In the genomic region with DNA sequence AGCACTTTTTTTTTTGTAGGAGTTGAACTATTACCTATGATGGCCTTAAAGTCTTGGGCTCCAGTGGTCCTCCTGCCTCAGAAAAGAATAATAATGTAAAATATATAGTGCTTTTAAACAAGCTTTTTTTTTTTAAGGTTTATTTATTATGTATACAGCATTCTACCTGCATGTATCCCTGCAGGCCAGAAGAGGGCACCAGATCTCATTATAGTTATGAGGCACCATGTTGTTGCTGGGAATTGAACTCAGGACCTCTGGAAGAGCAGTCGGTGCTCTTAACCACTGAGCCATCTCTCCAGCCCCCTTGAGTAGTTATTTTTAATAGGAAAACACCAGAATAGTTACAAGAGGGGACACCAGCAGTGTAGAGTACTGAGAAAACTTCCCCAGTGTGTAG, we compare ENCODE assay signal across 13 mouse cellular contexts. TPM values are rescaled to one million over a fixed set of nuclear protein-coding genes. Genes with fewer than 3 reads are reported as not detected.
DNase-seq lines count a peak whose midpoint lies in the region; ATAC-seq and TF ChIP-seq lines count a peak whose summit lies in the region.
"Had no signal": no experiment of that assay in that cellular context is flagged by ENCODE, and none has a peak within 500 bp of the region (broad histone marks: within the 10 kb centered on the region; RNA-seq: fewer than 3 reads in every experiment).

No protein-coding gene starts in this region.

- no peak overlapping the region for H3K4me2 ChIP-seq in intestine, postnatal 0 days (replicated peaks; ENCODE audit: low read depth)
- H3K4me2 ChIP-seq in intestine, embryonic 16.5 days (ENCODE audit: low read depth, low read length), result no peak overlapping the region
- H3K4me2 ChIP-seq in hindbrain, embryonic 12.5 days (replicated peaks), result no peak overlapping the region
- H3K4me2 ChIP-seq in stomach, postnatal 0 days (replicated peaks; ENCODE audit: low read depth), result no peak overlapping the region

- no peak overlapping the region for H3K4me3 ChIP-seq in intestine, postnatal 0 days (ENCODE audit: low read depth, low read length)
- H3K4me3 ChIP-seq in intestine, embryonic 16.5 days (ENCODE audit: low read length), result no peak overlapping the region
- no peak overlapping the region for H3K4me3 ChIP-seq in thymus, adult 2 months (ENCODE audit: control insufficient read depth, insufficient read depth, low read length)
- H3K4me3 ChIP-seq in hindbrain, embryonic 12.5 days, result no peak overlapping the region
- H3K4me3 ChIP-seq in stomach, postnatal 0 days (ENCODE audit: low read depth, low read length), result no peak overlapping the region
- H3K4me3 ChIP-seq: embryonic facial prominence, embryonic 10.5 days; heart, embryonic 13.5 days had no signal

- peak; percentile 31 for DNase-seq in thymus, postnatal 25 days
- DNase-seq in thymus, adult 2 months, result no peak
- no peak for DNase-seq in stomach, postnatal 0 days (ENCODE audit: low spot score)
- no peak for DNase-seq in layer of hippocampus, adult 9-11 months
- DNase-seq: cerebellum, adult 8-10 months; right cerebral cortex, adult 18-20 months had no signal

- no peak for TF ChIP-seq EP300 in stomach, postnatal 0 days (optimal IDR thresholded peaks at IDR 0.05)

- 91% methylated on average over 1 of the region's 1 CpGs for WGBS in intestine, postnatal 0 days
- WGBS in intestine, embryonic 16.5 days, result 92% methylated on average over 1 of the region's 1 CpGs
- WGBS in thymus, adult 2 months, result 91% methylated on average over 1 of the region's 1 CpGs
- 85% methylated on average over 1 of the region's 1 CpGs for WGBS in hindbrain, embryonic 12.5 days
- WGBS in stomach, postnatal 0 days, result 84% methylated on average over 1 of the region's 1 CpGs

- H3K27ac ChIP-seq in intestine, postnatal 0 days (ENCODE audit: low read depth, low read length), result no peak overlapping the region
- H3K27ac ChIP-seq in intestine, embryonic 16.5 days (ENCODE audit: low read length), result no peak overlapping the region
- H3K27ac ChIP-seq in thymus, adult 2 months (ENCODE audit: control insufficient read depth, insufficient read depth, low read length), result no peak overlapping the region
- H3K27ac ChIP-seq in hindbrain, embryonic 12.5 days, result peak overlapping the region; percentile 76
- no peak overlapping the region for H3K27ac ChIP-seq in stomach, postnatal 0 days (replicated peaks)
- H3K27ac ChIP-seq: embryonic facial prominence, embryonic 10.5 days; heart, embryonic 13.5 days had no signal

- no peaks in the 10 kb centered on the region for H3K9me3 ChIP-seq in intestine, postnatal 0 days (ENCODE audit: control insufficient read depth)
- no peaks in the 10 kb centered on the region for H3K9me3 ChIP-seq in intestine, embryonic 16.5 days (ENCODE audit: control insufficient read depth, low read length)
- no peaks in the 10 kb centered on the region for H3K9me3 ChIP-seq in hindbrain, embryonic 12.5 days (replicated peaks)
- H3K9me3 ChIP-seq in stomach, postnatal 0 days (ENCODE audit: control insufficient read depth, low read length), result no peaks in the 10 kb centered on the region
- H3K9me3 ChIP-seq: embryonic facial prominence, embryonic 10.5 days; heart, embryonic 13.5 days had no signal

- no peak overlapping the region for H3K9ac ChIP-seq in intestine, postnatal 0 days (ENCODE audit: low read depth, low read length)
- no peak overlapping the region for H3K9ac ChIP-seq in intestine, embryonic 16.5 days (ENCODE audit: low read depth, low read length)
- H3K9ac ChIP-seq in hindbrain, embryonic 12.5 days, result no peak overlapping the region
- H3K9ac ChIP-seq in stomach, postnatal 0 days (ENCODE audit: low read length), result no peak overlapping the region
- H3K9ac ChIP-seq: heart, embryonic 13.5 days had no signal

- no peak for TF ChIP-seq POLR2A in thymus, adult 2 months (IDR thresholded peaks at IDR 0.05; ENCODE audit: control insufficient read depth, extremely low read depth, insufficient read depth, low read length, poor library complexity)

- H3K27me3 ChIP-seq in intestine, postnatal 0 days (replicated peaks; ENCODE audit: control insufficient read depth, insufficient read depth, low read length), result no peaks in the 10 kb centered on the region
- H3K27me3 ChIP-seq in intestine, embryonic 16.5 days (replicated peaks; ENCODE audit: control insufficient read depth, insufficient read depth, low read length), result no peaks in the 10 kb centered on the region
- H3K27me3 ChIP-seq in thymus, adult 2 months (ENCODE audit: control insufficient read depth, insufficient read depth, low read length), result no peaks in the 10 kb centered on the region
- H3K27me3 ChIP-seq in hindbrain, embryonic 12.5 days, result no peaks in the 10 kb centered on the region
- no peaks in the 10 kb centered on the region for H3K27me3 ChIP-seq in stomach, postnatal 0 days (ENCODE audit: control insufficient read depth, insufficient read depth, low read length)
- H3K27me3 ChIP-seq: heart, embryonic 13.5 days had no signal

- peak; percentile 62 for TF ChIP-seq CTCF in intestine, postnatal 0 days (IDR thresholded peaks at IDR 0.05; ENCODE audit: low read depth)
- TF ChIP-seq CTCF in thymus, adult 2 months (IDR thresholded peaks at IDR 0.05; ENCODE audit: borderline replicate concordance, control insufficient read depth, extremely low read depth, insufficient read depth, low read length, poor library complexity), result no peak
- peak; percentile 63 for TF ChIP-seq CTCF in stomach, postnatal 0 days (IDR thresholded peaks at IDR 0.05; ENCODE audit: low read depth)

- ATAC-seq in intestine, postnatal 0 days, result no peak
- ATAC-seq in intestine, embryonic 16.5 days, result no peak
- ATAC-seq in hindbrain, embryonic 12.5 days (ENCODE audit: low FRiP score), result no peak
- no peak for ATAC-seq in stomach, postnatal 0 days (ENCODE audit: low FRiP score, low TSS enrichment)
- no peak for ATAC-seq in activated CD4-positive, CD25-positive, alpha-beta regulatory T cell, adult 4 months

- no peaks in the 10 kb centered on the region for H3K4me1 ChIP-seq in intestine, postnatal 0 days (replicated peaks; ENCODE audit: control insufficient read depth, insufficient read depth, low read length)
- H3K4me1 ChIP-seq in intestine, embryonic 16.5 days (ENCODE audit: control insufficient read depth, insufficient read depth, low read length), result 0 out of 2 replicates have a peak, but pooled peaks cover 3% of the 10 kb centered on the region
- peaks cover 10% of the 10 kb centered on the region for H3K4me1 ChIP-seq in thymus, adult 2 months (replicated peaks; ENCODE audit: control insufficient read depth, insufficient read depth, low read length)
- H3K4me1 ChIP-seq in hindbrain, embryonic 12.5 days, result peaks cover 46% of the 10 kb centered on the region
- no peaks in the 10 kb centered on the region for H3K4me1 ChIP-seq in stomach, postnatal 0 days (replicated peaks; ENCODE audit: control insufficient read depth, insufficient read depth)

- no peaks in the 10 kb centered on the region for H3K36me3 ChIP-seq in intestine, postnatal 0 days (ENCODE audit: control insufficient read depth, insufficient read depth)
- no peaks in the 10 kb centered on the region for H3K36me3 ChIP-seq in intestine, embryonic 16.5 days (ENCODE audit: control insufficient read depth, insufficient read depth, low read length)
- H3K36me3 ChIP-seq in thymus, adult 2 months (ENCODE audit: control insufficient read depth, insufficient read depth, low read length), result no peaks in the 10 kb centered on the region
- H3K36me3 ChIP-seq in hindbrain, embryonic 12.5 days, result no peaks in the 10 kb centered on the region
- H3K36me3 ChIP-seq in stomach, postnatal 0 days (ENCODE audit: control insufficient read depth, insufficient read depth, low read length), result no peaks in the 10 kb centered on the region
- H3K36me3 ChIP-seq: heart, embryonic 13.5 days had no signal

RNA-seq across cellular contexts. Expression of gene Gm10300, which starts 41.3 kb away (rescaled TPM):
- polyA plus RNA-seq in intestine, postnatal 0 days (2015; fragmentation: Nextera tagmentation; extraction: Ambion mirVana), result 0.08 and 0.09 TPM in 2 replicates
- not detected in 2 replicates for polyA plus RNA-seq in intestine, embryonic 16.5 days (2015; fragmentation: Nextera tagmentation; extraction: Ambion mirVana)
- polyA plus RNA-seq in thymus, adult 2 months (2012; rRNA removed), result 0.07 and 0.10 TPM in 2 replicates
- polyA plus RNA-seq in hindbrain, embryonic 12.5 days (2016; fragmentation: Nextera tagmentation; extraction: Ambion mirVana), result 0.09 TPM in 2 replicates
- polyA plus RNA-seq in stomach, postnatal 0 days (2015; fragmentation: Nextera tagmentation; extraction: Ambion mirVana), result 0.12 TPM in 1 of 2 replicates, not detected in the other
- not detected for polyA plus RNA-seq in activated CD4-positive, CD25-positive, alpha-beta regulatory T cell, adult 4 months (2017; shearing (Covaris generic))
- polyA plus RNA-seq: embryonic facial prominence, embryonic 10.5 days; neural tube, embryonic 11.5 days had no signal

RNA-seq across cellular contexts. Expression of gene Epb41, which starts 41.9 kb away (rescaled TPM):
- 22.2 TPM in 2 replicates for polyA plus RNA-seq in intestine, postnatal 0 days (2015; fragmentation: Nextera tagmentation; extraction: Ambion mirVana)
- 41.5 and 46.8 TPM in 2 replicates for polyA plus RNA-seq in intestine, embryonic 16.5 days (2015; fragmentation: Nextera tagmentation; extraction: Ambion mirVana)
- 103 and 119 TPM in 2 replicates for polyA plus RNA-seq in thymus, adult 2 months (2012; rRNA removed)
- 198 and 210 TPM in 2 replicates for polyA plus RNA-seq in hindbrain, embryonic 12.5 days (2016; fragmentation: Nextera tagmentation; extraction: Ambion mirVana)
- 24.3 and 26.7 TPM in 2 replicates for polyA plus RNA-seq in stomach, postnatal 0 days (2015; fragmentation: Nextera tagmentation; extraction: Ambion mirVana)
- polyA plus RNA-seq in activated CD4-positive, CD25-positive, alpha-beta regulatory T cell, adult 4 months (2017; shearing (Covaris generic)), result 10 to 100 TPM; 26.9 to 27.1 TPM
